Mouse (Mus musculus) liver, embryonic 11.5 days (tissue): ENCODE measurements around the gene 5830411N06Rik. TPM values are rescaled to one million over a fixed set of nuclear protein-coding genes. Genes with fewer than 3 reads are reported as not detected.

Experiments
- ATAC-seq: fragments of 200-750 bp; cut with Nextera tagmentation; replicated peaks from 2 replicates; pipeline ENCODE4 v1.8.0; 2017; ENCODE audit warnings: moderate number of reproducible peaks, mild to moderate bottlenecking, moderate TSS enrichment, moderate library complexity; ENCODE audit not compliant: low FRiP score
- DNase-seq: peaks from one replicate; pipeline ENCODE4 v3.0.0-alpha.2; 2017; ENCODE audit warnings: low spot score
- H3K27ac ChIP-seq: fragments of 300-500 bp; sonication (generic); 2 replicates; pipeline ENCODE4 v1.5.1; 2014; ENCODE audit warnings: mild to moderate bottlenecking, low read depth, low read length, control low read depth
- H3K27me3 ChIP-seq: fragments of 300-500 bp; sonication (generic); replicated peaks from 2 replicates; pipeline ENCODE4 v1.6.1; 2014; ENCODE audit warnings: low read length, mixed read lengths; ENCODE audit not compliant: control insufficient read depth, insufficient read depth
- H3K36me3 ChIP-seq: fragments of 300-500 bp; sonication (generic); 2 replicates; pipeline ENCODE4 v1.6.1; 2014; ENCODE audit warnings: mild to moderate bottlenecking, low read length, moderate library complexity, mixed read lengths; ENCODE audit not compliant: control insufficient read depth, insufficient read depth
- H3K4me1 ChIP-seq: fragments of 300-500 bp; sonication (generic); replicated peaks from 2 replicates; pipeline ENCODE4 v1.6.1; 2014; ENCODE audit warnings: low read length, mixed read lengths; ENCODE audit not compliant: control insufficient read depth, insufficient read depth
- H3K4me2 ChIP-seq: fragments of 300-500 bp; sonication (generic); 2 replicates; pipeline ENCODE4 v1.6.1; 2014; ENCODE audit warnings: mild to moderate bottlenecking, control low read depth, moderate library complexity
- H3K4me3 ChIP-seq: fragments of 300-500 bp; sonication (generic); 2 replicates; pipeline ENCODE4 v1.5.1; 2014; ENCODE audit warnings: low read depth, low read length, control low read depth
- H3K9ac ChIP-seq: fragments of 300-500 bp; sonication (generic); 2 replicates; pipeline ENCODE4 v1.6.1; 2014; ENCODE audit warnings: low read depth, low read length, control low read depth
- H3K9me3 ChIP-seq: fragments of 300-500 bp; sonication (generic); 2 replicates; pipeline ENCODE4 v1.6.1; 2016; ENCODE audit warnings: low read length, inconsistent platforms, mixed read lengths; ENCODE audit not compliant: control insufficient read depth
- WGBS: fragments of 180-500 bp; shearing (Covaris S2); extraction: QIAGEN DNeasy Blood & Tissue Kit; methylation state at CpG from one replicate; pipeline ENCODE4 v1.1.7; 2014; 5-methylcytosine and 5-hydroxymethylcytosine counted together
- polyA plus RNA-seq: library from polyadenylated mRNA; unstranded; fragments of >200 nt; fragmentation: Nextera tagmentation; extraction: Ambion mirVana; gene quantifications from 2 replicates; pipeline ENCODE4 v1.2.1, GENCODE M21; 2014

5830411N06Rik gene
- not detected in 2 replicates for polyA plus RNA-seq

DNA sequence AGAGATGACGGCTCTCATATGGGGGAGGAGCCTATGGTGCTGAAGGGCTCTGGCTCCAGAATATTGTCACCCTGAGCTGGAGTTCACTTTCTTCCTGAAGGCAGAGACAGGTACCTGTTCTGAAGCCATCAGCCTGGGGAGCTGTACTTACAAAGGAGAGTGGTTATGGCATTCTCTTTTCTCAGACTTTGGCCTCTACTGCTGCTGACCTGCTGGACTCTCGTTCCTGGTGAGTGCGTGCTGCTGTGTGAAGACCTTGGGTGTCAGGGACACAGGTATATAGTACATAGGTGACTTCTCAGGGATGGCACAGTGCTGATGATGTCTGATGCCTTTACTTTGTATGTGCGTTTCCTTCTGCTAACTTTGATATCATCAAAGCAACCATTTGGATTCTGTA is at the start of gene 5830411N06Rik:
5830411N06Rik (plus strand) TSS at position 69 of the 400 bp plus-strand sequence.
- no peaks in the 10 kb centered on the region for H3K27me3 ChIP-seq
- H3K36me3 ChIP-seq, result no peaks in the 10 kb centered on the region
- no peak within 1 kb of the TSS for H3K9ac ChIP-seq
- H3K9me3 ChIP-seq, result no peaks in the 10 kb centered on the region
- ATAC-seq (no peak), DNase-seq (no peak)
- no peaks in the 10 kb centered on the region for H3K4me1 ChIP-seq
- 85% methylated on average over 4 of the region's 4 CpGs for WGBS
- no peak within 1 kb of the TSS for H3K4me2 ChIP-seq
- no peak within 1 kb of the TSS for H3K4me3 ChIP-seq
- H3K27ac ChIP-seq, result no peak within 1 kb of the TSS

DNA sequence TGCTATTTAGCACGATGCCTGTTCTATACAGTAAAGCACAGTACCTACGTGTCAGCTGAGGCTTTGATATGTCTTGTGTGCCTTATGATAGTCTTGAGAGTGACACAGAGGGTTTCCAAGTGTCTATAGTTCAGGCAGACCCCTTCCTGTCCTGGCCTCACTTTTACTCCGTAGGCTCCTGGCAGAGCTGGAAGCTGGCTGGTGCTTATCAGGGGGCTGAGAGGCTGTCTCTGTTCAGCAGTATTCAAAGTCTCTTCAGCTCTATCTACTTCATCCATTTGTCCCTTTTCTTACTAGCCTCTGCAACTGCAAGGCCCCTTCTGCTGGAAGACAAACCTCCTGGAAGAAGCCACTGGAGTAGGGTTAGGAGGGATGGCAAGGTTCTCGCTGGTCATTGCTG is 46.0 kb upstream of the 5830411N06Rik start:
- H3K27ac ChIP-seq, result no peak overlapping the region
- H3K4me3 ChIP-seq, result no peak overlapping the region
- DNase-seq, result no peak
- H3K4me2 ChIP-seq, result no peak overlapping the region
- H3K9ac ChIP-seq, result no peak overlapping the region
- H3K4me1 ChIP-seq, result no peaks in the 10 kb centered on the region
- no peaks in the 10 kb centered on the region for H3K9me3 ChIP-seq
- peak; percentile 54; the same call in 1 of the 2 replicates for ATAC-seq
- H3K27me3 ChIP-seq, result no peaks in the 10 kb centered on the region
- WGBS, result 70% methylated on average over 4 of the region's 4 CpGs
- H3K36me3 ChIP-seq, result no peaks in the 10 kb centered on the region

- ATAC-seq (no peak), DNase-seq (no peak)
- H3K9me3 ChIP-seq, result no peaks in the 10 kb centered on the region
- H3K27ac ChIP-seq, result no peak within 1 kb of the TSS
- H3K4me2 ChIP-seq, result no peak within 1 kb of the TSS
- no peak within 1 kb of the TSS for H3K9ac ChIP-seq
- H3K4me3 ChIP-seq, result no peak within 1 kb of the TSS
- no peaks in the 10 kb centered on the region for H3K36me3 ChIP-seq
- no peaks in the 10 kb centered on the region; the same call in 1 of the 2 replicates for H3K4me1 ChIP-seq
- H3K27me3 ChIP-seq, result no peaks in the 10 kb centered on the region
Observed at GRCm38 (mm10) chr7:140205864-140206263, 41.2 kb upstream of the 5830411N06Rik start, which contains the start of gene Olfr524. Gene Olfr524 (minus strand): TSS chr7:140205964.

DNA sequence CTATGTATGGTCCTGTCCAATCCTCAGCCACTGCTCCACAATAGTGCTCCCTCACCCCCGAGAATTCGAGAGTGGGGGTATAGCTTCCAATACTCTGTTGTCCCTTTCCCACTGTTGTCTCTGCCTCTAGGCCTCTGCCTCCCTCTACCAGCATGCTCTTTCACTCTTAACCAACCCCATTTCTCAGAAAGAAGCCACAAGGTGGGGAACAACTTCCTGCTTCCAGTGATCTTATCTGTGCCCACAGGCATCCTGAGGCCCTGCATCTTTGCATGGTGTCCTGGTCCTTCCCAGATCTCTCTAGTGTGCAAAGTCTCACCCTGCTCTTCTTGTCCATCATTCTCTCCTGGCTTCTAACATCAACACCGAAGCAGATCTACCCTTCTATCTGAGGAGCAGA is 40.2 kb upstream of the 5830411N06Rik start:
- Histone ChIP-seq H3K36me3 (no peaks in the 10 kb centered on the region), H3K9me3 (no peaks in the 10 kb centered on the region), H3K9ac (no peak overlapping the region), H3K27me3 (no peaks in the 10 kb centered on the region), H3K4me1 (no peaks in the 10 kb centered on the region; the same call in 1 of the 2 replicates), H3K4me2 (no peak overlapping the region), H3K27ac (no peak overlapping the region), H3K4me3 (no peak overlapping the region)
- ATAC-seq (peak; percentile 22), DNase-seq (no peak)
- 55% methylated on average over 3 of the region's 3 CpGs for WGBS

DNA sequence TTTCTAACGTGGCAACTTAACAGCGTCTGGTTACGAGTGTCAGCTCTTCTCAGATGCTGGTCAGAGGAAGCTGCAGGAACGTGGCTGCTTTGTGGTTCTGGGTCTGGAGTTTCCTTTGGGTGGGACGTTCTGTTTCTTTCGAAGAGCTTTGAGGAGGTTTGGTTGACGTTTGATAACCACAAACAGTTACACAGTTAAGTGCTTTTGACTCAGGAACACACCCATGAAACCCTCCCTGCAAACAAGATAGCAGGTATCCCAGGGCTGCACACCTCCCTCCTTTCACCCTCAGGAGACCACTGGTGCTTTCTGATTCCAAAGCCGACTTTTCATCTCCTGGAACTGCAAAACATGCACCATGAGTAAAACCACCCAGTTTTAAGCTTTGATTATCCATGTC is 38.9 kb upstream of the 5830411N06Rik start:
- Histone ChIP-seq H3K4me3 (no peak overlapping the region), H3K27ac (no peak overlapping the region), H3K9me3 (no peaks in the 10 kb centered on the region), H3K36me3 (no peaks in the 10 kb centered on the region), H3K9ac (no peak overlapping the region), H3K27me3 (no peaks in the 10 kb centered on the region), H3K4me1 (no peaks in the 10 kb centered on the region; the same call in 1 of the 2 replicates), H3K4me2 (no peak overlapping the region)
- WGBS, result 34% methylated on average over 8 of the region's 8 CpGs
- DNase-seq (no peak), ATAC-seq (peak; percentile 80)

GRCm38 (mm10) chr7:140208677-140209076 is 38.4 kb upstream of the 5830411N06Rik start:
- H3K9ac ChIP-seq, result no peak overlapping the region
- no peaks in the 10 kb centered on the region; the same call in 1 of the 2 replicates for H3K4me1 ChIP-seq
- ATAC-seq (no peak), DNase-seq (no peak)
- WGBS, result 76% methylated on average over 3 of the region's 3 CpGs
- no peaks in the 10 kb centered on the region for H3K9me3 ChIP-seq
- no peak overlapping the region for H3K4me3 ChIP-seq
- no peak overlapping the region for H3K4me2 ChIP-seq
- no peaks in the 10 kb centered on the region for H3K36me3 ChIP-seq
- no peaks in the 10 kb centered on the region for H3K27me3 ChIP-seq
- H3K27ac ChIP-seq, result no peak overlapping the region

DNA sequence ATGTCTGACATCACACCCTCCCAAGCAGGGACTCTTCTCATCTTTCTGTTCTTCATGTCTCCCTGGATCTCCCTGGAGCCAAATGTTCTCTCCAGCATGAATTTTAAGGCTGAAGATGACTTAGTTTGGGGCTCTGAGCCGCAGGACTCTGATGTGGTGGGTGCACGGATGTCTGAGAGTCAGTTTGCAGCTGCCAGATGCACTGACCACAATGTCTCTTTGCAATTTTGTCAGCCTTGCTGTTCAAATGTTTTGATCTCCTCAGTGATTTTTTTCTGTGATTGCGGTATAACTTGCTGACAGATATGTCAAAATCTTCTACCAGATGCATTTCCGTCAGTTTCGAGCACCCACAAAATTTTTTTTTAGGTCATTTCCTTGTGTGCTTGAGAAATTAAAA is 33.2 kb upstream of the 5830411N06Rik start:
- Histone ChIP-seq H3K9me3 (no peaks in the 10 kb centered on the region), H3K4me3 (no peak overlapping the region), H3K4me1 (no peaks in the 10 kb centered on the region), H3K36me3 (no peaks in the 10 kb centered on the region), H3K9ac (no peak overlapping the region), H3K4me2 (no peak overlapping the region), H3K27me3 (no peaks in the 10 kb centered on the region), H3K27ac (no peak overlapping the region)
- DNase-seq (no peak), ATAC-seq (no peak)
- 79% methylated on average over 5 of the region's 5 CpGs for WGBS

GRCm38 (mm10) chr7:140217967-140218366 is 29.1 kb upstream of the 5830411N06Rik start, which contains the start of gene Cd163l1:
Gene Cd163l1 (plus strand): TSS chr7:140218267.
- H3K36me3 ChIP-seq, result no peaks in the 10 kb centered on the region
- 79% methylated on average over 2 of the region's 2 CpGs for WGBS
- ATAC-seq, result peak; percentile 41; the same call in 1 of the 2 replicates

DNA sequence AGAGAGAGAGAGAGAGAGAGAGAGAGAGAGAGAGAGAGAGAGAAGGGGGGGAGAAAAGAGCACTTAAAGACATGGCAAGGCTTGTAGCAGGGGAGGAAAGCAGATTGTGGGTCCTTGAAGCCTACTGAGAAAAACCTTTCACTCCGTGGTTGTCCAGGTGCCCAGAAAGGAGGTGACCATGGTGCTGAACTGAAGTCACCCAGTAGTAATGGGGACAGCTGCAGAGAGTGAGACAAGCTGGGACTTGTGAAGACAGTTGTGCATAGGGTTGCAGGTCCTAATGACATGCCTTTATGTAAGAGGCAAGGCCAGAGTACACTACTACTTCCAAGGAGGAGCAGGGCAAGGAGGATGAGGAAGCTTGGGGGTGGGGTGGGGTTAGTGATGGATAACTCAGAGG is 27.8 kb upstream of the 5830411N06Rik start:
- Histone ChIP-seq H3K9ac (no peak overlapping the region), H3K36me3 (no peaks in the 10 kb centered on the region), H3K27ac (no peak overlapping the region), H3K27me3 (no peaks in the 10 kb centered on the region), H3K9me3 (no peaks in the 10 kb centered on the region), H3K4me2 (no peak overlapping the region), H3K4me3 (no peak overlapping the region), H3K4me1 (no peaks in the 10 kb centered on the region)
- ATAC-seq (no peak), DNase-seq (no peak)
- WGBS, result 27% methylated on average over 1 of the region's 1 CpGs

More at GRCm38 (mm10) chr7:140217967-140218366, 29.1 kb upstream of the 5830411N06Rik start, which contains the start of gene Cd163l1:
- no peak for DNase-seq
- no peak within 1 kb of the TSS for H3K4me3 ChIP-seq
- no peak within 1 kb of the TSS for H3K4me2 ChIP-seq
- H3K9me3 ChIP-seq, result no peaks in the 10 kb centered on the region
- no peak within 1 kb of the TSS for H3K9ac ChIP-seq
- H3K27ac ChIP-seq, result no peak within 1 kb of the TSS
- no peaks in the 10 kb centered on the region for H3K27me3 ChIP-seq
- no peaks in the 10 kb centered on the region for H3K4me1 ChIP-seq
